Mouse (Mus musculus): ENCODE data around the gene Irf7. TPM values are rescaled to one million over a fixed set of nuclear protein-coding genes. Genes with fewer than 3 reads are reported as not detected.
A peak's percentile ranks its signal among the peaks of the same experiment; 100 is the strongest.

The Irf7 gene
- 1.0 and 1.4 TPM in 2 replicates for polyA plus RNA-seq (2015; fragmentation: Nextera tagmentation; extraction: Ambion mirVana)

- Histone ChIP-seq H3K9me3 (no peaks in the 10 kb centered on the region), H3K36me3 (peaks cover 39% of the 10 kb centered on the region), H3K27ac (replicated peaks) (no peak within 1 kb of the TSS), H3K4me3 (peak within 1 kb of the TSS; percentile 33), H3K4me1 (replicated peaks) (peaks cover 18% of the 10 kb centered on the region), H3K9ac (peak within 1 kb of the TSS; percentile 60), H3K27me3 (no peaks in the 10 kb centered on the region), H3K4me2 (peak within 1 kb of the TSS; percentile 59)
- 12% methylated on average over 25 of the region's 25 CpGs for WGBS
- peak; percentile 44 for ATAC-seq (ENCODE audit: low read depth)
Measured at GRCm38 (mm10) chr7:141265739-141266561, at the start of gene Irf7. Gene Irf7 (minus strand): TSS chr7:141266481.

GRCm38 (mm10) chr7:141315974-141316373, 49.7 kb upstream of the Irf7 start:
- ATAC-seq (ENCODE audit: low read depth): no peak

GRCm38 (mm10) chr7:141315076-141315475, 48.8 kb upstream of the Irf7 start:
- Histone ChIP-seq H3K4me1 (replicated peaks) (no peaks in the 10 kb centered on the region), H3K4me2 (no peak overlapping the region), H3K9me3 (no peaks in the 10 kb centered on the region), H3K27me3 (no peaks in the 10 kb centered on the region), H3K36me3 (peaks cover 98% of the 10 kb centered on the region), H3K9ac (no peak overlapping the region), H3K4me3 (no peak overlapping the region), H3K27ac (replicated peaks) (no peak overlapping the region)
- no peak for ATAC-seq (ENCODE audit: low read depth)
- WGBS: 92% methylated on average over 8 of the region's 8 CpGs

More at GRCm38 (mm10) chr7:141315974-141316373, 49.7 kb upstream of the Irf7 start:
- Histone ChIP-seq H3K4me3 (no peak overlapping the region), H3K4me1 (replicated peaks) (no peaks in the 10 kb centered on the region), H3K9ac (no peak overlapping the region), H3K36me3 (peaks cover 99% of the 10 kb centered on the region), H3K9me3 (no peaks in the 10 kb centered on the region), H3K27ac (replicated peaks) (no peak overlapping the region), H3K4me2 (no peak overlapping the region), H3K27me3 (no peaks in the 10 kb centered on the region)
- WGBS: 88% methylated on average over 5 of the region's 5 CpGs

GRCm38 (mm10) chr7:141314416-141314815, 48.1 kb upstream of the Irf7 start:
- H3K4me3 ChIP-seq: no peak overlapping the region
- 99% methylated on average over 2 of the region's 2 CpGs for WGBS
- no peak overlapping the region for H3K4me2 ChIP-seq
- H3K27me3 ChIP-seq: no peaks in the 10 kb centered on the region
- peaks cover 99% of the 10 kb centered on the region for H3K36me3 ChIP-seq
- no peak overlapping the region for H3K27ac ChIP-seq (replicated peaks)
- H3K4me1 ChIP-seq (replicated peaks): no peaks in the 10 kb centered on the region
- no peak overlapping the region for H3K9ac ChIP-seq
- H3K9me3 ChIP-seq: no peaks in the 10 kb centered on the region
- ATAC-seq (ENCODE audit: low read depth): no peak

- H3K27me3 ChIP-seq: no peaks in the 10 kb centered on the region
- no peaks in the 10 kb centered on the region for H3K9me3 ChIP-seq
- no peak overlapping the region for H3K27ac ChIP-seq (replicated peaks)
- no peak overlapping the region for H3K9ac ChIP-seq
- no peak for ATAC-seq (ENCODE audit: low read depth)
- H3K4me3 ChIP-seq: no peak overlapping the region
- peaks cover 98% of the 10 kb centered on the region for H3K36me3 ChIP-seq
- H3K4me2 ChIP-seq: no peak overlapping the region
- no peaks in the 10 kb centered on the region for H3K4me1 ChIP-seq (replicated peaks)
- 91% methylated on average over 4 of the region's 4 CpGs for WGBS
Measured at GRCm38 (mm10) chr7:141304537-141304936, 38.3 kb upstream of the Irf7 start.

GRCm38 (mm10) chr7:141302702-141303268, 36.5 kb upstream of the Irf7 start:
- H3K4me3 ChIP-seq: no peak overlapping the region
- WGBS: 84% methylated on average over 1 of the region's 1 CpGs
- H3K4me2 ChIP-seq: no peak overlapping the region
- no peak for ATAC-seq (ENCODE audit: low read depth)
- no peaks in the 10 kb centered on the region for H3K4me1 ChIP-seq (replicated peaks)
- H3K27ac ChIP-seq (replicated peaks): no peak overlapping the region
- no peaks in the 10 kb centered on the region for H3K9me3 ChIP-seq
- peaks cover 96% of the 10 kb centered on the region for H3K36me3 ChIP-seq
- H3K27me3 ChIP-seq: no peaks in the 10 kb centered on the region
- H3K9ac ChIP-seq: no peak overlapping the region

GRCm38 (mm10) chr7:141301386-141301785, 35.1 kb upstream of the Irf7 start:
- H3K9ac ChIP-seq: no peak overlapping the region
- 97% methylated on average over 9 of the region's 9 CpGs for WGBS
- H3K4me3 ChIP-seq: no peak overlapping the region
- no peak overlapping the region for H3K27ac ChIP-seq (replicated peaks)
- H3K4me1 ChIP-seq (replicated peaks): no peaks in the 10 kb centered on the region
- H3K4me2 ChIP-seq: no peak overlapping the region
- no peaks in the 10 kb centered on the region for H3K9me3 ChIP-seq
- peaks cover 2% of the 10 kb centered on the region for H3K27me3 ChIP-seq
- no peak for ATAC-seq (ENCODE audit: low read depth)
- H3K36me3 ChIP-seq: peaks cover 96% of the 10 kb centered on the region

GRCm38 (mm10) chr7:141299175-141299574, 32.9 kb upstream of the Irf7 start:
- Histone ChIP-seq H3K36me3 (peaks cover 75% of the 10 kb centered on the region), H3K9me3 (no peaks in the 10 kb centered on the region), H3K4me2 (no peak overlapping the region), H3K4me3 (no peak overlapping the region), H3K27me3 (peaks cover 24% of the 10 kb centered on the region), H3K9ac (no peak overlapping the region), H3K27ac (replicated peaks) (no peak overlapping the region), H3K4me1 (replicated peaks) (peaks cover 7% of the 10 kb centered on the region)
- 97% methylated on average over 8 of the region's 8 CpGs for WGBS
- no peak for ATAC-seq (ENCODE audit: low read depth)

GRCm38 (mm10) chr7:141297926-141298650, 31.8 kb upstream of the Irf7 start:
- Histone ChIP-seq H3K4me2 (no peak overlapping the region), H3K9me3 (no peaks in the 10 kb centered on the region), H3K4me3 (no peak overlapping the region), H3K27me3 (peaks cover 35% of the 10 kb centered on the region), H3K27ac (replicated peaks) (no peak overlapping the region), H3K4me1 (replicated peaks) (peaks cover 15% of the 10 kb centered on the region), H3K36me3 (peaks cover 65% of the 10 kb centered on the region), H3K9ac (no peak overlapping the region)
- 81% methylated on average over 3 of the region's 3 CpGs for WGBS
- no peak for ATAC-seq (ENCODE audit: low read depth)

GRCm38 (mm10) chr7:141294479-141294878, 28.2 kb upstream of the Irf7 start:
- H3K4me1 ChIP-seq (replicated peaks): peaks cover 31% of the 10 kb centered on the region
- peak overlapping the region; percentile 63 for H3K4me2 ChIP-seq
- peaks cover 71% of the 10 kb centered on the region for H3K27me3 ChIP-seq
- no peak for ATAC-seq (ENCODE audit: low read depth)
- peaks cover 30% of the 10 kb centered on the region for H3K36me3 ChIP-seq
- H3K9ac ChIP-seq: peak overlapping the region; percentile 60
- H3K9me3 ChIP-seq: no peaks in the 10 kb centered on the region
- no peak overlapping the region for H3K27ac ChIP-seq (replicated peaks)
- H3K4me3 ChIP-seq: peak overlapping the region; percentile 34
- WGBS: 8% methylated on average over 22 of the region's 22 CpGs

GRCm38 (mm10) chr7:141293852-141294471, 27.7 kb upstream of the Irf7 start:
- WGBS: 2% methylated on average over 53 of the region's 53 CpGs
- H3K9ac ChIP-seq: peak overlapping the region; percentile 60
- no peak overlapping the region for H3K27ac ChIP-seq (replicated peaks)
- H3K9me3 ChIP-seq: no peaks in the 10 kb centered on the region
- H3K4me2 ChIP-seq: peak overlapping the region; percentile 63
- H3K4me3 ChIP-seq: peak overlapping the region; percentile 34
- peaks cover 31% of the 10 kb centered on the region for H3K4me1 ChIP-seq (replicated peaks)
- peaks cover 72% of the 10 kb centered on the region for H3K27me3 ChIP-seq
- peaks cover 25% of the 10 kb centered on the region for H3K36me3 ChIP-seq
- ATAC-seq (ENCODE audit: low read depth): no peak
